Mouse (Mus musculus): ENCODE measurements around the gene Colgalt1. TPM values are rescaled to one million over a fixed set of nuclear protein-coding genes. Genes with fewer than 3 reads are reported as not detected.
A peak's percentile ranks its signal among the peaks of the same experiment; 100 is the strongest.

The Colgalt1 gene
- total and polyA plus RNA-seq, 3 experiments: 72.0 to 85.3 (median 73.7) TPM

DNA sequence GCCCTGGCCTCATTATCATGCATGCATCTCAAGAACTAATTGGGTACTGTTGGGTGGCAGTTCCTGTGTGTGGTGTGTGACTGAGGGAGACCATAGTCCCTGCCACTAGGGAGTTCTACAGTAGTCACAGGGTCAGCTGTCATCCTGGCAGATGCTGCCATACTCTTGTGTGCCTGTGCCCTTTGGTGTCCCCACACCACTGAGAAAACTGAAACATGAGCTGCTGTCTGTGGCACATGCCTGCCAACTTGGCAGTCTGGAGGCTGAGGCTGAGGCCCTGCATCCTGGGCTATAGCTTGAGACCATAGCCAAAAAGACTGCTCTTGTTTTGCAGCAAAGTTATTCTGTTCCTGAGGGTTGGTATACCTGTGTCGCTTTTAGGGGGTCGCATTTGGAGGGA is 9.0 kb downstream of the Colgalt1 start:
- DNase-seq (ENCODE audit: extremely low read depth): no peak
- Histone ChIP-seq H3K4me2 (ENCODE audit: insufficient read depth, low read depth, poor library complexity, severe bottlenecking) (no peak overlapping the region), H3K79me2 (replicated peaks; ENCODE audit: control insufficient read depth, extremely low read depth, insufficient read depth, poor library complexity, severe bottlenecking) (no peaks in the 10 kb centered on the region), H3K9me3 (replicated peaks; ENCODE audit: low read length) (peaks cover 49% of the 10 kb centered on the region), H3K4me3 (replicated peaks in 1 of 3; ENCODE audit: low read depth in 2 of 3, low read length in 2 of 3, poor library complexity in 1 of 3) (no peak overlapping the region), H3K27me3 (replicated peaks) (no peaks in the 10 kb centered on the region), H3K4me1 (ENCODE audit: control insufficient read depth in 1 of 2, insufficient read depth in 2 of 2) (peaks cover 7 to 21% of the 10 kb centered on the region in 2 experiments), H3K27ac (ENCODE audit: insufficient read depth, low read depth) (no peak overlapping the region), H3K9ac (ENCODE audit: insufficient read depth, low read depth) (no peak overlapping the region), H3K36me3 (replicated peaks in 1 of 2; ENCODE audit: control insufficient read depth in 1 of 2, insufficient read depth in 1 of 2, low read length in 1 of 2) (peaks cover 87 to 96% of the 10 kb centered on the region in 2 experiments)
- no peak for TF ChIP-seq JUN (IDR thresholded peaks at IDR 0.05; ENCODE audit: insufficient read depth, low read depth, low read length)
- TF ChIP-seq TCF12 (IDR thresholded peaks at IDR 0.05; ENCODE audit: low read depth, low read length): no peak
- TF ChIP-seq GABPA (IDR thresholded peaks at IDR 0.05; ENCODE audit: insufficient replicate concordance, low read depth, low read length): no peak
- TF ChIP-seq KAT2A (IDR thresholded peaks at IDR 0.05; ENCODE audit: insufficient replicate concordance, low read length): no peak
- TF ChIP-seq TBP (conservative IDR thresholded peaks at IDR 0.05; ENCODE audit: low read depth, low read length): no peak
- TF ChIP-seq MAFK (IDR thresholded peaks at IDR 0.05; ENCODE audit: insufficient replicate concordance, low read length): no peak
- TF ChIP-seq ELF1 (IDR thresholded peaks at IDR 0.05; ENCODE audit: low read depth, low read length): no peak
- TF ChIP-seq MYC (IDR thresholded peaks at IDR 0.05; ENCODE audit: low read depth, low read length): no peak
- no peak for TF ChIP-seq CTCF (conservative IDR thresholded peaks at IDR 0.05 in 1 of 2, IDR thresholded peaks at IDR 0.05 in 1 of 2; ENCODE audit: low read depth in 2 of 2, low read length in 2 of 2)
- dilution Hi-C loops (cut with MboI; ENCODE audit: extremely low pct_ligation_motif_present, extremely low pct_unique_long_range_greater_than_20kb, low sequenced_read_pairs) (no loop called here), in situ Hi-C loops (cut with MboI; ENCODE audit: low pct_ligation_motif_present, low pct_unique_long_range_greater_than_20kb, low sequenced_read_pairs) (no loop called here)

- in situ Hi-C loops (cut with MboI; ENCODE audit: low pct_ligation_motif_present, low pct_unique_long_range_greater_than_20kb, low sequenced_read_pairs): no loop called here
- dilution Hi-C loops (cut with MboI; ENCODE audit: extremely low pct_ligation_motif_present, extremely low pct_unique_long_range_greater_than_20kb, low sequenced_read_pairs): no loop called here
- H3K36me3 ChIP-seq (replicated peaks in 1 of 2; ENCODE audit: control insufficient read depth in 1 of 2, insufficient read depth in 1 of 2, low read length in 1 of 2): peaks cover 52 to 80% of the 10 kb centered on the region in 2 experiments
- TF ChIP-seq MXI1 (IDR thresholded peaks at IDR 0.05; ENCODE audit: low read depth, low read length) (peak; percentile 57), POLR2AphosphoS2 (IDR thresholded peaks at IDR 0.05; ENCODE audit: low read depth, low read length) (no peak), E2F4 (IDR thresholded peaks at IDR 0.05; ENCODE audit: insufficient replicate concordance, low read depth, low read length) (no peak), NRF1 (IDR thresholded peaks at IDR 0.05; ENCODE audit: low read depth, low read length) (no peak), CTCF (conservative IDR thresholded peaks at IDR 0.05 in 1 of 2, IDR thresholded peaks at IDR 0.05 in 1 of 2; ENCODE audit: low read depth in 2 of 2, low read length in 2 of 2) (no peak), UBTF (IDR thresholded peaks at IDR 0.05; ENCODE audit: low read depth, low read length) (no peak), HCFC1 (IDR thresholded peaks at IDR 0.05; ENCODE audit: low read depth, low read length) (no peak), MYC (IDR thresholded peaks at IDR 0.05; ENCODE audit: low read depth, low read length) (0 out of 2 replicates have a peak, but pooled peaks have one; percentile 30), ZMIZ1 (IDR thresholded peaks at IDR 0.05; ENCODE audit: low read depth, low read length) (0 out of 2 replicates have a peak, but pooled peaks have one; percentile 42), ELF1 (IDR thresholded peaks at IDR 0.05; ENCODE audit: low read depth, low read length) (peak; percentile 58; the same call in 1 of the 2 replicates), MAX (IDR thresholded peaks at IDR 0.05; ENCODE audit: low read length) (peak; percentile 64; the same call in 1 of the 2 replicates), JUND (conservative IDR thresholded peaks at IDR 0.05; ENCODE audit: low read depth, low read length) (no peak), ZKSCAN1 (IDR thresholded peaks at IDR 0.05; ENCODE audit: borderline replicate concordance, low read depth, low read length) (no peak), PAX5 (IDR thresholded peaks at IDR 0.05; ENCODE audit: low read length) (no peak), ETS1 (conservative IDR thresholded peaks at IDR 0.05; ENCODE audit: low read depth, low read length) (peak; percentile 19; the same call in 1 of the 2 replicates), IRF4 (IDR thresholded peaks at IDR 0.05; ENCODE audit: low read depth, low read length) (peak; percentile 98), SIN3A (IDR thresholded peaks at IDR 0.05; ENCODE audit: low read length) (no peak; the same call in 1 of the 2 replicates), SMC3 (IDR thresholded peaks at IDR 0.05; ENCODE audit: low read depth, low read length) (no peak), USF2 (conservative IDR thresholded peaks at IDR 0.05; ENCODE audit: low read depth, low read length) (no peak), GABPA (IDR thresholded peaks at IDR 0.05; ENCODE audit: insufficient replicate concordance, low read depth, low read length) (no peak), JUN (IDR thresholded peaks at IDR 0.05; ENCODE audit: insufficient read depth, low read depth, low read length) (0 out of 2 replicates have a peak, but pooled peaks have one; percentile 26), MEF2A (IDR thresholded peaks at IDR 0.05; ENCODE audit: borderline replicate concordance, low read depth, low read length) (peak; percentile 66), TCF12 (IDR thresholded peaks at IDR 0.05; ENCODE audit: low read depth, low read length) (0 out of 2 replicates have a peak, but pooled peaks have one; percentile 28), RCOR1 (conservative IDR thresholded peaks at IDR 0.05; ENCODE audit: low read depth, low read length) (no peak), TBP (conservative IDR thresholded peaks at IDR 0.05; ENCODE audit: low read depth, low read length) (no peak), KAT2A (IDR thresholded peaks at IDR 0.05; ENCODE audit: insufficient replicate concordance, low read length) (no peak), RAD21 (IDR thresholded peaks at IDR 0.05; ENCODE audit: low read depth, low read length) (no peak), ZC3H11A (IDR thresholded peaks at IDR 0.05; ENCODE audit: low read depth, low read length) (no peak), CHD2 (IDR thresholded peaks at IDR 0.05; ENCODE audit: low read length) (0 out of 2 replicates have a peak, but pooled peaks have one; percentile 46)
Observed at GRCm38 (mm10) chr8:71625088-71625487, 14.3 kb downstream of the Colgalt1 start.

More at GRCm38 (mm10) chr8:71625088-71625487, 14.3 kb downstream of the Colgalt1 start:
- H3K9ac ChIP-seq (ENCODE audit: insufficient read depth, low read depth): no peak overlapping the region
- H3K79me2 ChIP-seq (replicated peaks; ENCODE audit: control insufficient read depth, extremely low read depth, insufficient read depth, poor library complexity, severe bottlenecking): no peaks in the 10 kb centered on the region
- peaks cover 48% of the 10 kb centered on the region for H3K9me3 ChIP-seq (replicated peaks; ENCODE audit: low read length)
- no peak overlapping the region for H3K4me2 ChIP-seq (ENCODE audit: insufficient read depth, low read depth, poor library complexity, severe bottlenecking)
- H3K27me3 ChIP-seq (replicated peaks): no peaks in the 10 kb centered on the region
- H3K4me3 ChIP-seq (replicated peaks in 1 of 3; ENCODE audit: low read depth in 2 of 3, low read length in 2 of 3, poor library complexity in 1 of 3): no peak overlapping the region
- DNase-seq (ENCODE audit: extremely low read depth): peak; percentile 56
- peaks cover 39 to 53% of the 10 kb centered on the region in 2 experiments for H3K4me1 ChIP-seq (ENCODE audit: control insufficient read depth in 1 of 2, insufficient read depth in 2 of 2)
- H3K27ac ChIP-seq (ENCODE audit: insufficient read depth, low read depth): peak overlapping the region; percentile 72

Data from CH12.LX (cell line).